Mouse (Mus musculus): ENCODE data around the gene Usp42.

Usp42 gene

GRCm38 (mm10) chr5:143732180-143732891 lies at the start of gene Usp42:
Gene Usp42 (minus strand): TSS chr5:143732280.
- peak; percentile 96 for DNase-seq (ENCODE audit: low spot score in 2 of 2)

DNA sequence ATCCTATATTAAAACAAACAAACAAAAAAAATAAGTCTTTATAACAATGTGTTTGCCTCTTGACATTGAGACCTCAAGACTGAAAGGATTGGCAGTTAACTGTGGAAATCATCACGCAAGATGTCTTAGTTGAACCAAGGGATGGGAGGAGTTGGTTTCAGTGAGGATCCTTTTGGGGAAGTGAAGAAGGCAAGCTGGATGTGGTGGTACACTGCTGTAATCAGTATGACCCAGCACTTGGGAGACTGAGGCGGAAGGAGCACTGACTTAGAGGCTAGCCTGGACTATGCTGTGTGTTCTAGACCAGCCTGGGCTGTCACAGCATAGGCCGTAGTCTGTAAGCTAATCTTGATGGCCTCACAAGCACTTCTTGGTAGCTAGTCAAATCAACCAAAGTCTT lies 28.4 kb upstream of the Usp42 start:
- DNase-seq (ENCODE audit: low spot score in 2 of 2), result no peak

- no peak for DNase-seq (ENCODE audit: low spot score in 2 of 2)
These were observed 27.5 kb upstream of the Usp42 start for GRCm38 (mm10) chr5:143759554-143759953.

GRCm38 (mm10) chr5:143757755-143758443 lies 25.8 kb upstream of the Usp42 start:
- peak; percentile 84 to 88 for DNase-seq (ENCODE audit: low spot score in 2 of 2)

- DNase-seq (ENCODE audit: low spot score in 2 of 2), result no peak
These were observed 23.6 kb upstream of the Usp42 start for GRCm38 (mm10) chr5:143755529-143756141.

DNA sequence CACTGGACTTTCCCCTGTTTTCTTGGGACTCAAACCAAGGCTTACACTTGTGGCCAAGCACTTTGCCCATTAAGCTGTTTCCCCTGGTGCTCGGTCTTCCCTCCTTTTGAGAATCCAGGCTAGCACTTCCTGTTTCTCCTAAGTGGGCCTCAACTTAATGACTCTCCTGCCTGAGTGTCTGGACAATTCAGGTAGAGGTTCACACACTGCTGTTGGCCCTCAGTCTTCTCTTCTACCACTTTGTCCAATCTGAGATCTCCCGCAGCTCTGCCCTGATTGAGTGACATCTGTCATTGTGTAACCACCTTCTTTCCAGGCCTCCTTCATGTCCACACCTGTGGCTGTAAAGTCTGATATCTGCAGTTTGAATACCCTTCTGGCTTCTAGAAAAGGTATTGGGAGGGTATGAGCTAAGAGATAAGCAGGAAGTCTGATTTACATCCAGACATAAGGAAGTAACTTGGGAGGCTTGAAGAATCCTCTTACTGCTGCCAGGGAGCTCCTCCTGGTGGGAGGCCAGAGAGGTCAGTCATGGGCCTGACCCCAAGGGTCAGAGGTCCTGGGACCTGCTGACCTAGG lies 17.6 kb upstream of the Usp42 start:
- no peak for DNase-seq (ENCODE audit: low spot score in 2 of 2)

- DNase-seq (ENCODE audit: low spot score in 2 of 2), result peak; percentile 6 to 13
These were observed 482 bp downstream of the Usp42 start for GRCm38 (mm10) chr5:143731483-143732112.

DNA sequence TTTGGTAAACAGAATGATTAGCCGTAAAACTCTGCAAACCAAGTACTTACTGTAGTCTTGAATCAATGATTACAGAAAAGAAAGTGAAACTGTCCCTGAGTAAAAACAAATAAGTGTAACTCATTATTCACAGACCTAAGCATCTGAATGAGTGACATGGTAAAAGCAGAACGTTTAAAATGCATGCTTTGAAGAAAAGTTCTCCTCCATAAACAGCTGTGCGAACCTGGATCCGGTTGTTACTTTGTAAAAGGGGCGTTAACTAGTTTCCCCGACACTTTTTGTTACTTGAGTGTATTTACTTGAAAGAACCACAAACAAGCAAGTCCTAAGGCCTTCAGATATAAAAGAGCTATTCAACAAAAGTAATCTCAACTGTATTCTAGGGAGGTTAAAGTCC lies 1.2 kb downstream of the Usp42 start:
- no peak for DNase-seq (ENCODE audit: low spot score in 2 of 2)

- no peak for DNase-seq (ENCODE audit: low spot score in 2 of 2)
These were observed 10.1 kb downstream of the Usp42 start for GRCm38 (mm10) chr5:143721962-143722361.

GRCm38 (mm10) chr5:143712011-143712800 lies 19.9 kb downstream of the Usp42 start:
- DNase-seq (ENCODE audit: low spot score in 2 of 2), result no peak

DNA sequence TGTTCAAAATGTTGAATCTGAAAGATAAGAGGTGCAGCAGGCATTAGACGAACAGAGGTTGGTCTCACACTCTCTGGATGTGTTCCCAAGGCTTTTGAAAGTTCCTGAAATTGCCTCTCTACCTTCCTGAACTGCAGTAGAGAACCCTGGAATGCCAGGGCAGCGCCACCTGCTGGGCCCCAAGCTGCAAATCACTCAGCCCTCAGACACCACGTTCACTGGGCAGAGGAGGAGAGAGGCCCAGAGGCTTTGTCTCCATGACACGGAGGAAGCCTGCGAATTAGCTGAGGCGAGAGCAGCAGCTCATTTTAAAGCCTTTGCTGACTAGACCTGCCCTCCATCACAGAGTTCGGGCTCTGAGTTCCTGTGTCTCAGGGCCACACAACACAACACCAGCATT lies 20.8 kb downstream of the Usp42 start:
- DNase-seq (ENCODE audit: low spot score in 2 of 2), result peak; percentile 20 to 24

GRCm38 (mm10) chr5:143706822-143707200 lies 25.3 kb downstream of the Usp42 start:
- no peak for DNase-seq (ENCODE audit: low spot score in 2 of 2)

DNA sequence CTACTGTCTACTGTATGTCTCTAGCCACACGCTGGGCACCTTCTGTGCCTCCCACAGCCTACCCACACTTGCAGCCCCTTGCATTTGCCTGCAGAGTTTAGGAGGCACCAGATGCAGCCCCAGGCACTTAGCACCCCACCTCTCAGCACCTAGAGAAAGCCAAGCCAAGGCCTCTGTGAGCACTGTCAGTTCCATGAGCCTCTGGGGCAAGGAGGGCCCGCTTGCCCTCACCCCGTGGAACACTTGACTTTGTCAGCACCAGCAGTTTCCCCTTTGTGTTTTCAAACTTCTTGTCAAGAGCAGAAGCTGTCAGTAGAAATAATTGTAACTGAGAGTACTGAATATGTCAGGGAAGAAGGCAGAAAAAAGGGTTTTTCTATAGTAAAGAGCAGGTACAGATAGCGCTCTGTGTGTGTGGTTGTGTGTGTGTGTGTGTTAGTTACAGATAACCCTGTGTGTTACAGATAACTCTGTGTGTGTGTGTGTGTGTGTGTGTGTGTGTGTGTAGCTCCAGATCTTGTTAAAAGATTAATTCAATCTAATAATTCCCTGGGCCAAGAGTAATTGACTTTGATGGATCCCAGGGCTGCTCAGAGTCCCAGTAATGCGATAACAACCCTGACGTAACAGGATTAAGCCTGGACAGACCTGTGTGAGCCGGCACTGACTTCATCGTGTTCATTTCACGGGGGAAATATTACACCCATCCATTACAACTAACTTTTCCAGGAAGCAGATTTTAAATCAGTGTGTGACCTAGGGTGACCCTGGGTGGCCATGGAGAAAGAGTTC lies 25.9 kb downstream of the Usp42 start:
- no peak for DNase-seq (ENCODE audit: low spot score in 2 of 2)

DNA sequence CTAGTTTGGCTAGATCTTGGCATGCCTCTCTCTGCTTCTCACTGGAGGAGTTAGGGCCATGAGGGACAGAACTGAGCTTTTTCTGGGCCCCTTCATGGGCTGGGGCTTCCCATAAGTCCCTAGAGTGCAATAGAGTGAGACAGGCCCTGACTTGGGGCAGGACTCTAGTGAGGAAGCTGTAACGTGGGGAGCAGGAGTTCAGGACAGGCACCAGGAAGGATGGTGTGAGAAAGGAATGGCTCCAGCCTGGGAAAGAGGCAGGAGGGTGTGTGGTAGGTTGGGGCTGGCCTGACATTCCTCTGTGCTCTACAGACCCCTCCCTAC lies 26.5 kb downstream of the Usp42 start:
- no peak for DNase-seq (ENCODE audit: low spot score in 2 of 2)

GRCm38 (mm10) chr5:143704875-143705658 lies 27.0 kb downstream of the Usp42 start:
- DNase-seq (ENCODE audit: low spot score in 2 of 2), result no peak

GRCm38 (mm10) chr5:143701074-143701473 lies 31.0 kb downstream of the Usp42 start:
- DNase-seq (ENCODE audit: low spot score in 2 of 2), result no peak

DNA sequence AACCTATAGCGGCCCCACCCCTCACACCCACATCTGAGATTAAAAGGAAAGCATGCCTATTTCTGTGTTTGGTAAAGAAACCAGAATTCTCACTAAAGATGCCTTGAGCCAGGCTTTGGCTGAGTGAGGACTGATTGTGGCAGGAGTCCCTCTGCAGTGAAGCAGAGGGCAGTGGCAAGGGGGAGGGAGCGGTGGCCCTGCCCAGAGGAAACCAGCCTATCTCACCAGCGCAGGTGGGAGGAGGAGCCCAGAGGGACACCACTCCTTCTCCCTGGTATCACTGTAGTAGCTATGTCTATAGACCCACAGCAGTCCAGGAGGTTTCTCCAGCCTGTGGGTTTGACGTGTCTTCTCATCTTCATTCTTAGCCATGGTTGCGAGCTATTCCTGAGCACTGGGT lies 31.8 kb downstream of the Usp42 start:
- DNase-seq (ENCODE audit: low spot score in 2 of 2), result peak; percentile 70 to 80

DNA sequence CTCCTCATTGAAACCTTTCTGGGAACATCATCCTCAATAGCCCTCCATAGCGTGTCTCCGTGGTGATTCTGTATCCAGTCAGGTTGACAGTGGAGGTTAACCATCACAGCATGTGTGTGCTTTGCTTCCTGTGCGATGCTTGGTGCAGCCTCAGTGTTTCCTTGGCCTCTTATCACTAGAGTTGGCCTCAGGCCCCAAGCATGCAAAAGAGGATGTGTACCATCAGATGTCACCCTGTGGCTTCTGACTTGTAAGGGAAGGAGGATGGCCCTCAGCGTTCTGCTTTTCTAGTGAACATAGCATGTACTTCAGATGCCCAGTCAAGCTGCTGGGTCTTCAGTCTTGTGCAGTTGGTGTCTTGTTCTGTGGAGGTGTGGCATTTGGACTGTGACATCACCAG lies 33.6 kb downstream of the Usp42 start:
- DNase-seq (ENCODE audit: low spot score in 2 of 2), result no peak

GRCm38 (mm10) chr5:143696323-143696722 lies 35.8 kb downstream of the Usp42 start:
- DNase-seq (ENCODE audit: low spot score in 2 of 2), result no peak

DNA sequence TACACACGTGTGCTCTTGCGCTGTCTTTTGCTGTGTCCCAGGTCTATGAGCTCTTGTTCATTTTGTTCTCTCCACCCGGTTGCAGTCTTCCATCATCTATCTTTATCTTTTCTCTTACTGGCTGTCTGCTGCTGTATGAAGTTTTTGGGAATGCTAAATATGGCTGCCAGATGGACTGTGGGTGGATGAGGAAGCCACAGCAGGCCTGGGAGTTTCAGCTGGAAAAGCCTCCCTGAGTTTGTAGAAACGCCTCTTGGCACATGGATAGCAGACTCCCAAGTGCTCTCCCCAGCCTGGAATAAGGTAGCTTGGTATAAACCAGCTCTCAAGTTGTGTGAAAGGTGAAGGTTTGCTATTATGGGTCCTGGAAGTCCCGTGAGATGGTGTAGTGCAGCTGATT lies 41.2 kb downstream of the Usp42 start:
- no peak for DNase-seq (ENCODE audit: low spot score in 2 of 2)

Measured in spleen, postnatal 36 days (tissue).